Mouse (Mus musculus) testis, postnatal 10 days (tissue): ENCODE data around the gene Prex1.
A peak's percentile ranks its signal among the peaks of the same experiment; 100 is the strongest.
"Not testable (repeated sequence)": the region's sequence is repeated elsewhere in the genome, so short reads cannot be mapped to it uniquely, and the experiment has no call there.

Experiments
- DNase-seq: peaks from one replicate; pipeline ENCODE4 v3.0.0; 2021; ENCODE audit warnings: low spot score

Prex1 gene

DNA sequence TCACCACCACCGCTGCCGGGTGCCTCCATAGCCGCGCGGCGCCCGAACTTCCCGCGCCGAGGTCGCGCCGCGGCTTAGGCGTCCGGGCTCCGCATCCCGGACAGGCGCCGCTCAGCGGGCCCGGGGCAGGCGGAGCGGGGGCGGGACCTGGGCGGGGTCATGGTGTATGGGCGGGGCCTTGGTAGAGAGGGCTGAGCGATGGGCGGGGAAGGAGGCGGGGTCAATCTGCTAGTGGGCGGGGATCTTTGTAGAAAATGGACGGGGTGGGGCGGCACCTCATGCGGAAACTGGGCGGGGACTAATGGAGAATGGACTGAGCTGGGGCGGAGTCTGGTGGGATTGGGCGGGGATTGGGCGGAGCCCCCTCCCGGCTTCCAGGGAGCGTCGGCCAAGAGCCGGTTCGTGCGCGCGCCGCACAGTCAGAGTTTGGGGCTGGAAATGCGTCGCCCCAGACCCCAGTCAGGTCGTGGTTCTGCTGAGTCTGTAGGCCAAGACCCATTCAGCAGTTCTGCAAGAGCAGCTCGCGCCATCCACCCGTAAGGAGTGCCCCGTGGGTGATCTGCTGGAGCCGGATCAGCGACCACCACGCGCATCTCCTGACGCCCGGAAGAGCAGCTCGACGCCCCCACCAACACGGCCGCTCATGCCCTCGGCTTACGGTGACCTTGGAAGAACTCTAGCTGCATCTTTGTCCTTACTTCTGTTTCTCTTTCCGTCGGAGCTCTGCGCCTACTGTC lies at the start of gene Prex1:
Gene Prex1, minus strand, starts transcription at position 143 of the 737 bp plus-strand sequence.
- DNase-seq = peak; percentile 100

DNA sequence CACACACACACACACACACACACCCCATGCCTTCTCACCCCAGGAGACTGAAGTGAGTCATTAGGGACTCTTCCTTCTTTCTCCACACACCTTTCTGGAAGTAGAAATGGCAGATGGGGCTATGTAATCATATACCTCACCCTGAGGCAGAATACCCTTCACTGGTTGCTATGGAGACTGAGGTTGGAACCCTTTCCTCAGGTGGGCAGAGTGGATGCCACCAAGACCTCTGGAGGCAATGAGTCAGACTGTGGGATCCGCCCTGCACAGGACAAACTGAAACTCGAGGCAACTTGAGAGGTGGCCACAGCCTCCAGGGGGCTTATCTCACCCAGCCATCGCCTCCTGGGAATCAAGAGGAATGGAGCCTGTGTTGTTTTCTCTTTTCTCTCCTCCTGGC lies 44.3 kb upstream of the Prex1 start:
- no peak for DNase-seq

DNA sequence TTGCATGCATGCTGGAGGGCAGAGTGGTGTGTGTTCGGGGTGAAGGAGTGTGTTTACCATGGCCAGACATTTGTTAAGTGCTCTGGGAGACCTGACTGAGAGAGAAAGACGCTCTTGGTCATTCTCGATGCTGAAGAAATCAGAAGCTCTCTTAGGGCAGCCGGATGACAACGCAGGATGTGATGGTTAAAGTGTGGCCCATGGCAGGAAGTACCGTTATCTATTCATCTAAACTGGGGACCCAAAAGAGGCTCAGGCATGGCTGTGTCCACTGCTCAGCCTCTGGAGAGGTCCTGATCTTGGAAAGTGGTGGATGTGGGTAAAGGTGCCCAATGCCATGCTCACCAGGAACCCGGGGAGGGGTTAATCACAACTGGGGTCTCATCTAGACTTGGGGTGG lies 41.1 kb upstream of the Prex1 start:
- DNase-seq = no peak

DNA sequence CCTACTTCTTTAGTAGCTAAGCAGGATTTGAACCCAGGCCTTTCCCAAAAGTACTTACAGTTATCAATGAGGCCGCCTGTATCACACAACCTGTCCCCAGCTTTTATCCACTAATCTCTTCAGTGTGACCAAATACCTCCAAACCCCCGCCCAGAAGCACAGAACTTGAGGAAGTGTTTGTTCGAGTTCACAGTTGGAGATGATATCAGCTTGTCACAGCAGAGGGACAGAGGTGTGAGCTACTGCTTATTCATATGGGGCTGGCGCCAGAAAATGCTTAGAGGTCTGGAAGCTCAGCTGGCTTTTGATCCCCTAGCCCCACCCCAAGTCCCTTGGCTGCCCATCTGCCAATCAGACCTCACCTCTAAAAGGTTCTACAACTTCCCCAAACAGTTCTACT lies 40.6 kb upstream of the Prex1 start:
- no peak for DNase-seq

DNA sequence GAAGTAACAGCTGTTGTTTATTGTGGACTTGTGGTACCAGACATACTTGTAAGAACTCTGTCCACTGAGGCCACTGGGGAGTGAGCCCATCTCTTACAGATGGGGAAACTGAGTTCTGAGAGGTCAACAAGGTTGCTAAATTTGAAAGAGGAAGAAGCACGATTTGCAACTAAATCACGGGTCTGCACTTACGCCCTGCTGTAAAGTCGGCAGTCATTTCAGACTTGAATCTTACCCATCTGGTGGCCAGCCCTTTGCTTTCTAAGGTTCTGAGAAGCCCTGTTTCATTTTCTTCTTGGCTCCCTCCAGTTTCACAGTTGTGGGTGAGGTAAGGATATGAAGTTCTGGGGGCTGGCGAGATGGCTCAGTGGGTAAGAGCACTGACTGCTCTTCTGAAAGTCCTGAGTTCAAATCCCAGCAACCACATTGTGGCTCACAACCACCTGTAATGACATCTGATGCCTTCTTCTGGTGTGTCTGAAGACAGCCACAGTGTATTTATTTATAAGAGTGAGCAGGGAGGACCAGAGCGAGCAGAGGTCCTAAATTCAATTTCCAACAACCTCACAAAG lies 37.1 kb upstream of the Prex1 start:
- no peak for DNase-seq

DNA sequence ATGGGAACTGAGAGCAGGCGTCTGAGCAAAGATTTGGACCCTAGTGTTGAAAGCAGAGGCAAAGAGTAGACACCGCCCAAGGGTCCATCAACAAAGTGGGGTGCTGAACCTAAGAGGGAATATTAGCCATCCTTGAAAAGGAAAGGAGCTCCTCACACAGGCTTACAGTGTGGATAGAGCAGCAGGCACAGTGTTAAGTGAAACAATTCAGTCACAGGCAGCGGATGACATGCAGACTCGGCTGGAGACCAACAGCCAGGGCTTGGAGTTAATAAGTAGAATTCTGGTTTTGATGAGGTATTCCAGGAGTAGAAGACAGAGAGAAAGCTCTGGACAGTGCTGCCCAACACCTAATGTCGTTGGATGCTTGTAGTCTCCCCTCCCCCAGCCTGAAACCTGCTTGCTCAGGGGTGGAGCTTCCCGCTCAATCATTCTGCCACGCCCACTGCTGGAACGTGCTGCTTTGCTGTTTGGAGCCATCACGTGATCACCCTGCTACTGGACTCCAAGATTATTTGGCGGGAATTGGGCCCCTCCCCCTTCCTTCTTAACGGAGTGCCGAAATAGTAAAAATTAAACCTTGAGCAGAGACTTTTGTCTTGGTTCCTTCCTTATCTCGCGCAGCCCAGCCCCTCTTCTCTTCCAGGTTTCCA lies 32.8 kb upstream of the Prex1 start:
- DNase-seq = not testable (repeated sequence)

DNA sequence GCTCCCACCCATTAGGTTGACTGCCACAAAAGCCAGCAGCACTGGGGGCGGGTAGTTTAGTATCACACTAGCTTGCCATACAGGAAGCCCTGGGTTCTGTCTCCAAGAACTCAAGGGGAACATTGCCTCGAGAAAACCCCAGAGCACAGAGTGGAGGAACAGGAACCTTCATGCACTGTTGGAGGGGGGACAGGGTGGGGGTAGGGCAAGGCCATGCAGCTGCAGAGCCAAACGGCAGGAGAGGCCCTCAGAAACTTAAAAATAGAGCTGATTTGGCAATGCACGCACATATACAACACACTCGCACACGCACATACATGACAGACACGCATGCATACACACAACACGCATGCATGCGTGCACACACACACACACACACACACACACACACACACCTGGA lies 32.2 kb upstream of the Prex1 start:
- DNase-seq = no peak

DNA sequence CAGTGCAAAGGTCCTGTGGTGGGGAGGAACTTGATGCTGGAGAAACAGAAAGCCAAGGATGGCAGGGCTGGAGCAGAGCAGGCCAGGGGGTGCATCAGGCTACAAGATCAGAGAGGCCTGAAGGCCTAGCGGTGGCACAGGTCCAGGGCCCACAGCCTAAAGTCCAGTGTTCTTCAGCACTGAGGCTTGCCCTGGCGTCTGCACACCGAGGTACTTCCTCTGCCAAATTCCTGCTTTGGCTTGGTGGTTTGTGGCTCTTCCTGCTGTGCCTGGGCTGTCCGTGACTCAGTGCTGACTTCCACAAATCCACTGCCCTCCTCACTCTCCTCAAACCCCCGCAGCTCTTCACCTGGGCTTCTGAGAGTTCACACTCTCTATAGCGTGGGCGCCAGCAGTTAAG lies 30.8 kb upstream of the Prex1 start:
- DNase-seq = no peak

DNA sequence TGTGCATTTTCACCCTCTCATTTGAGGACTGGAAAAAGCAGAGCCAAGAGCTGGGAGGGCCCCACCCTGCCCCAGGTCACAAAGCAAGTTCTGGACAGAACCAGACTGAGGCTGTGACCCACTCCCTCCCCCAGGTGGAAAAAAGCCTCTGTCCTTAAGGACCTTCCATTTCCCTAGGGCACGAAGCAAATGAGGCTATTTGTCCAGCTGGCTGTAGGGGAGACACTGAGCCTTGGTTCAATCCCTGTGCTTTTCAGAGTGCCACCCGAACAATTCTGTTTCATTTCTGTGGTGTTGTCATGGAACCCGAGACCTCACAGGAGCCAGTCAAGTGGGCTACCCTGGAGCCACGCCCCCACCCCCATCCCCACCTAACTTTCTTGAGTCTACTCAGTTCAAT lies 29.9 kb upstream of the Prex1 start:
- DNase-seq = no peak

DNA sequence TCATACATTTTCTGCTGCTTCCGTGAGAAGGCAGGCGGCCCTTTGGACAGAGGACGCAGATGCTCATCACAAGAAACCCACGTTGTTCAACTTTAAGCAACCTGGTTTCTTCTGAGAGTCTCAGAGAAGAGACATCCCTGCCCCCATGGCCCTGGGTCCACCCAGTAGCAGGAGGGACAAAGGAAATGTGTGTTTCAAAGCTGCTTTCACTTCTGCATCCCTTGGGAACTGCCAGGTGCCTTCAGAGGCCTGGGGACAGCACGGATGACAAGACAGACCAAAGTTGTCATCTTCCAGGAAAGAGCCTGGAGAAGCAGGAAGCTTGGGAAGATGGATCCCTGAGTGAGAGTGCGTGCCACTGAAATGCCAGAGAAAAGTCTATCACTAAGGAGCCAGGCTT lies 27.8 kb upstream of the Prex1 start:
- DNase-seq = no peak

DNA sequence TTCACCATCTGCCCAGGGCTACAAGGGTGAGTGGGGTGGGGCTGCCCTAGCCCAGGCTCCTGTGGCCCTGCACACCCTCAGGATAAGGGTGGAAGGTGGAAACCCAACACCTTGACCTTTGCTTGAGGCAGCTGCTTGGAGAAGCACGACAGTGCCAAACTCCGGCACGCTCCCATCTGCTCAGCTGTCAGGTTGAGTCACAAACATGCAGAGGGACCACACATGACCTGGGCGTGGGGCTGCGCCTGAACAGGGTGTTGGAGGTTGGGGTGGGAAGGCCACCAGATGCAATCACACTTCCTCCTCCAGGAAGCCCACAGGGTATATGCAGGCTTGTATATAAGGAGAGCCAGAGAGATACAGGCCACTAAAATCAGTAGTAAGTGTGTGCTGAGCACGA lies 26.8 kb upstream of the Prex1 start:
- no peak for DNase-seq

DNA sequence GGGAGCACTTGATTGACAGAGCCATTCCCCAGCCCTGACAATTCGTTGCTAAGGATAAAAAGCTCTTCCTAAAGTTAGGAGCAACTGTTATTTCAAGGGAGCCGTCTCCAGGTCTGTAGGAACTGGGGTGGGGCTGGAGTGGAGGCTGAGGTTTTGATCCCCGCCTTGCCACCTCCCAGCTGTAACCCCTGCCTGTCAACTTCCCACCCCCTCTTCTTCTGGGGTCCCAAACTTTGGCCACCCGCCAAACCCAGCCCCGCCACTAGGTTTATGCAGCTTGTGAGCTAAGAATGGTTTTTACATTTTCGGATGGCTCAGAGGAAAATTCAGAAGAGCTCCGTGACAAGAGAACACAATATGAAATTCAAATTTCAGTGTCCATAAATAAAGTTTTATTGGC lies 23.7 kb upstream of the Prex1 start:
- peak; percentile 53 for DNase-seq

DNA sequence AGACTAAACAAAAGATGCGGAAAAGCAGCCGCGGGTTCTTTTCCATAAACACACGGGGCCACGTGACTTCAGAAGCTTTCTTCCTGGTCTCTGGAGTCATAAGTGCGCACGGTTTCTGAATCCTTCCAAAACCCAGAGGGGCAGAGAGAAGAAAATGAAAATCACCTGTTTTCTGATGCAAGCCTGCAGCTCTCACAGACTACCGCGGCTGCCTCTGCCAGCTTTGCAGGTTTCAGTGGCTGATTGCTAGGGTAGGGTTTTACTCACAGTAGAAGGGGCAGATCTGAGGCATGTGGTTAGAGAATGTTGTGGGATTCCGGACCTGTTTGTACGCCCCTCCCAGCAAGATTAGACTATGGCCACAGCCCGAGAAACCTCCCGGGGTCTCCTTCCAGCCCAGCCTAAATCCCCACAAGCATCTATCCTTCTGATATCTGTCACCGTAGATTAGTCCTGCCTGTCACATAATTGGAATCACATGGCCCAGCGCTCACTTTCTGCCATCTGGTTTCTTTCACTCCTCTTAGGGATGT lies 21.9 kb upstream of the Prex1 start:
- DNase-seq = no peak

DNA sequence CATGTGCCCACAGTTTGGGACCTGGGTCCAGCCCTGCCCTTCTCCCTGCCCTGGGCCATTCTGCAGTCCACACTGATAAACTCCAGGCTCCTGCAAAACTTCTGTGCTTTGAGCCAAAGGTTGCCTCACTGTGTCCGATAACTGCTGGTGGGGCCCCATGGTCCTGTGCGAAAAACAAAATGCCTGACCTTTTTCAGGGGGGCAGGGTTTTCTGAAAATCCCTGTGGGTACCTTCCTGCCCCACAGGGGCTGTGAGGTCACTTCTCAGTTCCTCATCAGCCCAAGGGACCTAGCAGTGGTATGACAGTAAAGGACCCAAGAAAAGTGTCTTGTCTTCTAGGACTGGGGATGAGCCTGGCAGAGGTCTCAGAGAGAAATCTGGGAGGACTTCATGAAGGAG lies 19.2 kb upstream of the Prex1 start:
- DNase-seq = no peak

DNA sequence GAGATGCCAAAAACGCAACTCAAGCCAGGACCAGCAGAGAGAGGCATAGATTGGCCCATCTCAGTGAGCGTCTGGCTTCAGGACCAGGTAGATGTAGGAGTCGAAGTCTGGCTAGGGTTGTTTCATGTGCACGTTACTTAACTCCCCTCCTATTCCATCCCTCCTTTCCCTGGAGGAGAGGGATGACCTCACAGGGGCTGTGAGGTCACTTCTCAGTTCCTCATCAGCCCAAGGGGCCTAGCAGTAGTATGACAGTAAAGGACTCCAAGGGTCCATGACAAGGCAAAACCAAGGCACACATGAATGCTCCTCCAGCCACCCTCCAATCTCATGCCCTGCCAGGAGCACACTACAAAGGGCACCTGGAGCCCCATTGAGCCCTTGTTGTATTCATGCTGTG lies 18.5 kb upstream of the Prex1 start:
- DNase-seq = no peak

DNA sequence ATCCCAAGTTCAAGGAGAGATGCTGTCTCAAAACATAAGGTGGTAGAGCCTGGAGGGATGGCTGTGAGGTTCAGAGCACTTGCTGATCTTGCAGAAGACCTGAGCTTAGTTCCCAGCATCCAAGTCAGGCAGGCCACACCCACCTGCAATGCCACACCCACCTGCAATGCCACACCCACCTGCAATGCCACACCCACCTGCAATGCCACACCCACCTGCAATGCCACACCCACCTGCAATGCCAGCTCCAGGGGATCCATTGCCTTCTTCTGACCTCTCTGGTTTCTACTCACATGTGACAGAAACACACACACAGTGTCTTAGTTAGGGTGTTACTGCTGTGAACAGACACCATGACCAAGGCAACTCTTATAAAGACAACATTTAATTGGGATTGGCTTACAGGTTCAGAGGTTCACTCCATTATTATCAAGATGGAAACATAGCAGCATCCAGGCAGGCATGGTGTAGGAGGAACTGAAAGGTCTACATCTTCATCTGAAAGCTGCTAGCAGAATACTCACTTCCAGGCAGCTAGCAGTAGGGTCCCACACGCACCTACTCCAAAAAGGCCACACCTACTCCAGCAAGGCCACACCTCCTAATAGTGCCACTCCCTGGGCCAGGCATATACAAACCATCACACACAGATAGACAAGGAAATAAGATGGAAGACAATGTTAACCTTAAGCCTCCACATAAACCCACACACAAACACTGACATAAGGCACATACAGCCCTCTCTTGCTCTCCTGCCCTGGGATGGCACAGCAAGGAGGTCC lies 17.7 kb upstream of the Prex1 start:
- DNase-seq = not testable (repeated sequence)

DNA sequence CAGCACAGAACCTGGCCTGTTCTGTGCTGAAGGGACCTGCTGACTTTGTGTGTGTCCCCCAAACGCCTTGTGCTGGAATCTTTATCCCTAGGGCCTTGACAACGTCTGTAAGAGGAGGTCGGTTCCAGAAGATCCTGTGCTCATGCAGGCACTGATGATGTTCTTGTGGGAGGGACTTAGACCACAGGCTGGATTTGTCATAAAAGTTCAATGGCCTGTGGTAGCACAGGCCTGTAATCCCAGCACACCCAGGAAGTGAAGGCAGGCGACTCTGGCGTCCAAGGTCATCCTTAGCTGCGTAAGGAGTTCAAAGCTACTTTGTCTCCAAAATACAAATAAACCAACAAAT lies 16.9 kb upstream of the Prex1 start:
- DNase-seq = no peak

DNA sequence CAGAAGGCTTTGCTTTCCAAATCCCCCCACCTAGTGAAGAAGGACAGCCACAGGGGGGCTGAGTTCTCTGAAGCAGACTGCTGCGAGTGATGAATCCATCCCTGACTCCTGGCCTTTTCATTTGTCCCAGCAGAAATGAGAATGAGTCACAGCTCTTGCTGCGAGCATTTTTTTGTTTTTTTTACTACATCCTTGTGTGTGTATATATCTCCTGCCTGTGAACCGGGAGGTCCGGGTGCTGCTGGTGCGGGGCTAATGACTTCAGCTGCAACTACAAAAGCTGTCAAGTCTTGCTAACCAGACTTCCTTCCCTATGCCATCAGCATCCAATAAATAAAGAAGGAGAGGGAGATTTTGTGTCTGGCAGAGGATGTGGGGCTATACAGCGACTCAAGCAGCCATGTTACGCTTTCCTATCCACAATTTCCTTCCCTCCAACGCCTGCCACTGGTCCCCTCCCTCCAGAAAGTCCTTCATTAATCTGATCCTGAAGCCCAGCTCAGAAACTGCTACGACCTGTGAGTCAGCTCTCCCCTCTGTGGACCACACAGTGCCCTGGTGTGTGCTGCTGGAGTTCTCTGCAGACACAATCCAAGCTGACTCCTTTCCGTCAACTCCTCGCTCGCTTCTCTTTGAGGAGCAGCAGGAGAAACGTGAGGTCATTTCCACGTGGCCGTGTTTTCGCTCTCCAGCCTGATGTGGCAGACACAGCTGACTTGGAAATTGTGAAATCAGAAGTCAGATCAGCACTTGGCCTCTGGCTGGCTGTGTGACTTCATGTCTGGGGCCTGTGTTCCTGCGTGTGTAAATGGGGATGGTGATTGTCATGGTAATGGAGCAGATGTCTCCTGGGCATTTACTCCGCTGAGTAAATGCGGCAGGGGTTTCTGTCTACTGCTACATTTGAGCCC lies 16.3 kb upstream of the Prex1 start:
- no peak for DNase-seq

DNA sequence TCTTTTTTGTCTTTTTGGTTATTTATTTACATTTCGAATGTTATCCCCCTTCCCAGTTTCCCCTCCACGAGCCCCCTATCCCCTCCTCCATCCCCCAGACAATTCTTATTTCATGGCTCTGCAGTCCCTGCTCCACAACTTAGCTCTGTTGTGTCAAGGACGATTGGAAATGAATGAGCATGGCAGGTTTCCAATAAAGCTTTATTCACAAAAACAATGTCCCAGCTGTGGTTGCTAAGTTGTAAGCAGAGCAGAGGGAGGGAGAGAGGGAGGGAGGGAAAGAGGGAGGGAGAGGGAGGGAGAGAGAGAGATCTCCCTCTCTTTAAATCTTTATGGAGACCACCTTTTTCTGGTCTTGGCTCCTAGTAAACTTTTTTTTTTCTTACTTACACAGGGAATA lies 15.4 kb upstream of the Prex1 start:
- DNase-seq = no peak

DNA sequence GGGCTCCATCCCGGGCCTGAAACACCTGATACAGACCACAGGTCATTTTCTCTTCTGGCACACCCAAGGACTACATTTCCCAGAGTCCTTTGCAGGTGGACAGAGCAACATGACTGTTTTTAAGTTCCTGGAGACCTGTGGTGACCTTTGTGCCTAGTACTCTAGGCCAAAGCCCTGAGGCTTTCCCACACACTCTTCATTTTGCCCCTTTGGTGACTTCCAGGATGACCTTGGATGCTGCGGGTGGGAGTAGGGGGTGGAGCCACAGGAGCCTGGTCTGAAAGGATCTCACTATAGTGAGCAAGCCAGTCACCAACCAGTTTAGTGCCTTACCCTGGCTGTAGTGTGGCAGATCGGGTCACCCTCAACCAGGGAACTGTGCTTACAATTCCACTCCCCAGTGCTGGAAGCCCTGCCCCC lies 14.6 kb upstream of the Prex1 start:
- no peak for DNase-seq

DNA sequence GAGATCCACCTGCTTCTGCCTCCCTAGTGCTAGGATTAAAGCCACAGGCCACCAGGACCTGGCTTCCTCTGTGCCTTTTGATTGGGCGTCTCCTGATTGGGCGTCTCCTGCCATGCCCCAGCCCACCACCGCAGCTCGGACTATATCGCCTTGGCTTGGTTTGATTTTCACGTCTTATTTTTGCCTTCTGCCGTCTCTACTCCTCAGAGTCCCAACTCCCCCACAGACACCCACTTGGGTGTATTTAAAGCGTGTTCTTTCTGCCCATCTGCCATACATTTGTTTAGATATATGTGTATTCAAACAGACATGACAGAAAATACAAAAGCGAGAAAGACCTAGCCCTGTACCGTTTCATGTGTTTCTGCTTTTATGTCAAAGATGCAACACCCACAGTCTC lies 14.2 kb upstream of the Prex1 start:
- no peak for DNase-seq

DNA sequence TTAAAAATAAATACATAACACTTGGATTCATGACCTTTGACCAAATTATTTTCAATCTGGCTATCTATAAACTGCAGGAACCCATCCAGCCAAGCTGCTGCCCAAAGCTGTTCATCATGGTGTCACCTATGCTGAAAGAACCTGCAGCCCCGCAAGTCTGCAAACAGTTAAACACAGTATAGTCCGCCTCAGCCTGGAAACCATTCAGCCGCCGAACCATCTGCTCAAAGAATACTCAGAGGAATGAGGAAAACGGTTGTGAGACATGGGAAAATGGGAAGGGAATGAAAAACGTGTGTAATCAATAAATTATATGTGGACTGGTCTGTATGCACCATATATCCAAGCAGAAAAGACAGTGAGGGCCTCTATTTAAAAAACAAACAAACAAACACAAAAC lies 13.3 kb upstream of the Prex1 start:
- DNase-seq = no peak
